In the genomic region with DNA sequence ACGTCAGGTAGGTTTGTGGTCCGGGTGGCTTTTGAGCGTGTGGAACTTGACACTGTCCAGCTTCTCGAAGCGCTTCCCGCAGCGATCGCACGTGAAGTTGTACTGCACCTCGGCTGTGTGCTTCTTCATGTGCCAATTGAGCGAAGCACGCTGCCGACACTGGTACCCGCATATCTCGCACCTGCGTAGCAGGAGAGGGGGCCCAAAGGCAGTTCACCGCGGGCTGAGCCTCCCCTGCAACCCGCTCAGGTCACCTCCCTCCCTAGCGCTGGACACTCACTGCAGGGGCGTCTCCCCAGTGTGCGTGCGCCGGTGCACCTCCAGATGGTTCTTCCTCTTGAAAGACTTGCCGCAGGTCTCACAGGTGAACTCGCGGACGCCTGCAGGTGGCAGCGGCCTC, we compare ENCODE assay signal across 33 mouse cellular contexts. TPM values are rescaled to one million over a fixed set of nuclear protein-coding genes. Genes with fewer than 3 reads are reported as not detected.
A peak's percentile ranks its signal among the peaks of the same experiment; 100 is the strongest.
DNase-seq lines count a peak whose midpoint lies in the region; TF ChIP-seq lines count a peak whose summit lies in the region.
"Had no signal": no experiment of that assay in that cellular context is flagged by ENCODE, and none has a peak within 500 bp of the region (broad histone marks: within the 10 kb centered on the region; RNA-seq: fewer than 3 reads in every experiment).

No protein-coding gene starts in this region.

- H3K4me3 ChIP-seq in small intestine, adult 2 months (ENCODE audit: low read depth, low read length): 0 out of 2 replicates have a peak overlapping the region, but pooled peaks have one; percentile 3
- H3K4me3 ChIP-seq: forebrain, embryonic 15.5 days; hindbrain, embryonic 13.5 days; kidney, embryonic 15.5 days; limb, embryonic 10.5 days; limb, embryonic 15.5 days; neural tube, embryonic 15.5 days had no signal

- peaks cover 7% of the 10 kb centered on the region; the same call in 1 of the 2 replicates for H3K36me3 ChIP-seq in small intestine, adult 2 months (ENCODE audit: control insufficient read depth, insufficient read depth, low read length)

- H3K27me3 ChIP-seq in small intestine, adult 2 months (ENCODE audit: control insufficient read depth, insufficient read depth, low read length): peaks cover 26% of the 10 kb centered on the region
- H3K27me3 ChIP-seq: CH12.LX; forebrain, embryonic 15.5 days; neural tube, embryonic 15.5 days had no signal

- no peak overlapping the region for H3K27ac ChIP-seq in small intestine, adult 2 months (ENCODE audit: insufficient read depth, low read depth, low read length)
- H3K27ac ChIP-seq: forebrain, embryonic 10.5 days; forebrain, embryonic 15.5 days; hindbrain, embryonic 13.5 days; kidney, embryonic 15.5 days; limb, embryonic 10.5 days; limb, embryonic 15.5 days; liver, embryonic 14.5 days; neural tube, embryonic 15.5 days had no signal

- WGBS in small intestine, adult 2 months: 19% methylated on average over 29 of the region's 29 CpGs

- TF ChIP-seq POLR2A in small intestine, adult 2 months (IDR thresholded peaks at IDR 0.05; ENCODE audit: low read depth, low read length): no peak

- H3K4me1 ChIP-seq in small intestine, adult 2 months (ENCODE audit: control insufficient read depth, insufficient read depth, insufficient read length, low read length): peaks cover 21% of the 10 kb centered on the region

- TF ChIP-seq CTCF in small intestine, adult 2 months (IDR thresholded peaks at IDR 0.05; ENCODE audit: extremely low read depth, insufficient read length, insufficient replicate concordance, low read depth, low read length): no peak

- DNase-seq in cerebellum, adult 11 months: peak; percentile 44
- DNase-seq in cerebellum, adult 8-10 months: no peak
- DNase-seq in right cerebral cortex, postnatal 10 days (ENCODE audit: low spot score in 2 of 2): peak; percentile 37 to 54
- no peak for DNase-seq in right cerebral cortex, adult 18-20 months
- peak; percentile 32 to 33 for DNase-seq in cerebellum, postnatal 10 days
- no peak for DNase-seq in lung, postnatal 36 days
- no peak for DNase-seq in retina, embryonic 14.5 days (ENCODE audit: low spot score)
- DNase-seq: adrenal gland, postnatal 10 days; gastrocnemius, postnatal 25 days; heart, adult 18-20 months; heart, postnatal 36 days; kidney, adult 11 months; lung, adult 2 months; lung, postnatal 10 days; midbrain, embryonic 14.5 days had no signal

RNA-seq across cellular contexts. Expression of gene Elavl3, which starts 3.9 kb away (rescaled TPM):
- polyA plus RNA-seq in small intestine, adult 2 months (2012; rRNA removed): 0.20 and 0.34 TPM in 2 replicates
- polyA plus RNA-seq: spleen, adult 2 months had no signal

RNA-seq across cellular contexts. Expression of gene Gm49318, which starts 15.3 kb away (rescaled TPM):
- not detected in 2 replicates for polyA plus RNA-seq in small intestine, adult 2 months (2012; rRNA removed)
- polyA plus RNA-seq: C2C12; cerebellum, adult 2 months; embryonic facial prominence, embryonic 11.5 days; forebrain, embryonic 10.5 days; forebrain, embryonic 15.5 days; heart, embryonic 11.5 days; heart, embryonic 16.5 days; hindbrain, embryonic 13.5 days; kidney, embryonic 15.5 days; limb, embryonic 10.5 days; limb, embryonic 15.5 days; liver, embryonic 14.5 days; lung, adult 2 months; midbrain, embryonic 14.5 days; neural tube, embryonic 15.5 days; Patski; spleen, adult 2 months; thymus, postnatal 0 days had no signal

RNA-seq across cellular contexts. Expression of gene Zfp653, which starts 15.5 kb away (rescaled TPM):
- polyA plus RNA-seq in small intestine, adult 2 months (2012; rRNA removed): 6.6 and 13.2 TPM in 2 replicates

RNA-seq across cellular contexts. Expression of gene Ecsit, which starts 29.5 kb away (rescaled TPM):
- polyA plus RNA-seq in small intestine, adult 2 months (2012; rRNA removed): 26.8 and 35.7 TPM in 2 replicates

RNA-seq across cellular contexts. Expression of gene Cnn1, which starts 43.3 kb away (rescaled TPM):
- polyA plus RNA-seq in small intestine, adult 2 months (2012; rRNA removed): 166 and 227 TPM in 2 replicates

Comparison
In these comparisons a context has a peak if more than half of its experiments do, and no peak if none do; other contexts are left out.
1. DNase-seq: peak in cerebellum, adult 11 months (single experiment), right cerebral cortex, postnatal 10 days (2 of 2) and cerebellum, postnatal 10 days (2 of 2); none in cerebellum, adult 8-10 months (single experiment), right cerebral cortex, adult 18-20 months (single experiment), lung, postnatal 36 days (single experiment) and retina, embryonic 14.5 days (single experiment).